Comparison of ENCODE assay signal across 30 mouse cellular contexts in the genomic region with DNA sequence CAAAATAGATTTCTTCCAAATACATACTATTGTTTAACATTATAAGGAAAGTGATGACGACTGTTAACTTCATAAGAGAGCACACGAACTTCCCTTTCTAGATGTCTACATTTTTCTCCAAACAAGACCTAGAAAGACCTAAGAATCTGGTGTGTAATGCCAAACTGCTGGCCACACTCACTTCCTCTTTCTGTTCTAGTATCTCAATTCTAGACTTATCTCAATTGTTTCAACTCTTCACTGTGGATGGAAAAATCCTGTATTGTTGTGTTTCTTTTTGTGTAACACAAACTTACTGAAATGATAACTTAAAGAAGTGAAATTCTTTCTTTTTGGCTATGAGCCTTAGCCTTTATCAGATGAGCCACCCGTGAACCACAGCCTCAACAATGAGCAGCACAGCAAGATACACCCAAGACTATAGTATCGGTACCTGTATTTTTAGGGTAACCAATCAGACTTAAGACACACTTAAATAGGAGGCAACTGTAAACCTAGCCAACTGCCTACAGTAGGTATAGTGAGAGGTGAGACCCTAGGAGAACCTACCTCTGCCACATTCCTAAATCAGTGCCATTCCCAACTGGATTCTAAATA. TPM values are rescaled to one million over a fixed set of nuclear protein-coding genes. Genes with fewer than 3 reads are reported as not detected.
DNase-seq lines count a peak whose midpoint lies in the region; ATAC-seq and TF ChIP-seq lines count a peak whose summit lies in the region.
"Had no signal": no experiment of that assay in that cellular context is flagged by ENCODE, and none has a peak within 500 bp of the region (broad histone marks: within the 10 kb centered on the region; RNA-seq: fewer than 3 reads in every experiment).

No protein-coding gene starts in this region.

- intact Hi-C loops in heart, adult 2 months (cut with DNase I): no loop called here

- no peak for TF ChIP-seq POLR2A in heart, adult 2 months (IDR thresholded peaks at IDR 0.05; ENCODE audit: insufficient read depth, low read depth, low read length)

- H3K4me1 ChIP-seq in G1E (ENCODE audit: insufficient read depth, low read depth, low read length): peaks cover 12% of the 10 kb centered on the region; the same call in 1 of the 2 replicates
- H3K4me1 ChIP-seq in heart, adult 2 months (ENCODE audit: control insufficient read depth, insufficient read depth, low read length): no peaks in the 10 kb centered on the region; the same call in 1 of the 2 replicates
- H3K4me1 ChIP-seq: embryonic facial prominence, embryonic 10.5 days; forebrain, embryonic 15.5 days; hindbrain, embryonic 13.5 days; kidney, embryonic 15.5 days; liver, embryonic 15.5 days; lung, embryonic 15.5 days; midbrain, embryonic 12.5 days; neural tube, embryonic 12.5 days had no signal

- TF ChIP-seq EP300 in heart, adult 2 months (IDR thresholded peaks at IDR 0.05; ENCODE audit: insufficient read depth, low read depth, low read length): no peak

- peak; percentile 22; the same call in 1 of the 2 replicates for ATAC-seq in G1E (ENCODE audit: extremely low read depth, insufficient number of reproducible peaks, low FRiP score, poor library complexity, severe bottlenecking)
- peak; percentile 77 to 81; a peak in 3 of 4 replicates for ATAC-seq in hematopoietic stem cell, adult 5-6 weeks (replicated peaks in 1 of 2; ENCODE audit: insufficient read depth in 1 of 2, low FRiP score in 2 of 2, low TSS enrichment in 1 of 2, low read depth in 1 of 2, poor library complexity in 2 of 2, severe bottlenecking in 2 of 2)
- ATAC-seq: forebrain, embryonic 15.5 days had no signal

- H3K79me2 ChIP-seq in heart, adult 2 months (replicated peaks; ENCODE audit: control insufficient read depth, insufficient read depth, low read length): no peaks in the 10 kb centered on the region

- peaks cover 91% of the 10 kb centered on the region for H3K36me3 ChIP-seq in G1E (replicated peaks)
- H3K36me3 ChIP-seq in splenic B cell, adult 2 months (ENCODE audit: control insufficient read depth, insufficient read depth, low read length, poor library complexity, severe bottlenecking): peaks cover 18% of the 10 kb centered on the region
- H3K36me3 ChIP-seq in heart, adult 2 months (ENCODE audit: control insufficient read depth, insufficient read depth, low read length): peaks cover 4% of the 10 kb centered on the region

- peak; percentile 7 for DNase-seq in lung, postnatal 36 days
- no peak for DNase-seq in lung, postnatal 10 days
- peak; percentile 11 for DNase-seq in G1E (ENCODE audit: low spot score)
- peak; percentile 69 for DNase-seq in splenic B cell, adult 2 months (ENCODE audit: low read depth, low spot score)
- no peak for DNase-seq in heart, adult 2 months
- DNase-seq in adrenal gland, adult 18-20 months (ENCODE audit: low spot score in 2 of 2): no peak
- DNase-seq: cerebellum, adult 8-10 months; cerebellum, postnatal 36 days; gastrocnemius, postnatal 10 days; heart, adult 18-20 months; kidney, adult 11 months; kidney, postnatal 36 days; retina, postnatal 1 day; right cerebral cortex, postnatal 4 days; thymus, postnatal 14 days had no signal

- H3K27me3 ChIP-seq in G1E (ENCODE audit: insufficient read depth, low read length): no peaks in the 10 kb centered on the region
- H3K27me3 ChIP-seq in splenic B cell, adult 2 months (ENCODE audit: control insufficient read depth, insufficient read depth, low read length, poor library complexity, severe bottlenecking): no peaks in the 10 kb centered on the region
- H3K27me3 ChIP-seq in heart, adult 2 months (ENCODE audit: control insufficient read depth, insufficient read depth, low read length): no peaks in the 10 kb centered on the region
- H3K27me3 ChIP-seq: forebrain, embryonic 15.5 days; hindbrain, embryonic 13.5 days; kidney, embryonic 15.5 days; liver, embryonic 15.5 days; lung, embryonic 15.5 days; midbrain, embryonic 12.5 days; neural tube, embryonic 12.5 days had no signal

- no peak overlapping the region for H3K4me3 ChIP-seq in G1E (ENCODE audit: low read depth, low read length)
- H3K4me3 ChIP-seq in heart, adult 2 months: no peak overlapping the region
- H3K4me3 ChIP-seq: embryonic facial prominence, embryonic 10.5 days; forebrain, embryonic 15.5 days; hindbrain, embryonic 13.5 days; kidney, embryonic 15.5 days; liver, embryonic 15.5 days; lung, embryonic 15.5 days; midbrain, embryonic 12.5 days; neural tube, embryonic 12.5 days had no signal

- TF ChIP-seq CTCF in G1E (IDR thresholded peaks at IDR 0.05; ENCODE audit: low read depth, low read length): no peak
- TF ChIP-seq CTCF in heart, adult 2 months (IDR thresholded peaks at IDR 0.05): no peak

- H3K9me3 ChIP-seq in G1E (replicated peaks): no peaks in the 10 kb centered on the region
- H3K9me3 ChIP-seq: embryonic facial prominence, embryonic 10.5 days; forebrain, embryonic 15.5 days; hindbrain, embryonic 13.5 days; kidney, embryonic 15.5 days; liver, embryonic 15.5 days; lung, embryonic 15.5 days; midbrain, embryonic 12.5 days; neural tube, embryonic 12.5 days had no signal

- no peak overlapping the region for H3K9ac ChIP-seq in heart, adult 2 months (ENCODE audit: low read depth, low read length)
- H3K9ac ChIP-seq: forebrain, embryonic 15.5 days; hindbrain, embryonic 13.5 days; kidney, embryonic 15.5 days; liver, embryonic 15.5 days; lung, embryonic 15.5 days; midbrain, embryonic 12.5 days; neural tube, embryonic 12.5 days had no signal

- no peak overlapping the region for H3K27ac ChIP-seq in heart, adult 2 months
- H3K27ac ChIP-seq: embryonic facial prominence, embryonic 10.5 days; forebrain, embryonic 15.5 days; hindbrain, embryonic 13.5 days; kidney, embryonic 15.5 days; liver, embryonic 15.5 days; lung, embryonic 15.5 days; macrophage; midbrain, embryonic 12.5 days; neural tube, embryonic 12.5 days had no signal

- 53% methylated on average over 4 of the region's 4 CpGs for WGBS in heart, adult 2 months

RNA-seq across cellular contexts. Expression of gene Zc2hc1b, which starts 6.4 kb away (rescaled TPM):
- not detected in 2 replicates for total RNA-seq in G1E (2014; fragmentation: Nextera tagmentation)
- total RNA-seq in G1E (2017): not detected in 2 replicates
- polyA plus RNA-seq in G1E (2012): not detected in 2 replicates
- not detected in 2 replicates for total RNA-seq in hematopoietic stem cell, adult 5-6 weeks (2017)
- not detected for total RNA-seq in heart, adult 2 months (2021)
- polyA plus RNA-seq in heart, adult 2 months (2012; rRNA removed): not detected in 2 replicates
- total RNA-seq in adrenal gland, adult 18-20 months (2021): not detected
- total RNA-seq: gastrocnemius, postnatal 10 days; heart, adult 18-20 months; heart, postnatal 25 days; left cerebral cortex, postnatal 25 days had no signal
- polyA plus RNA-seq: C2C12; embryonic facial prominence, embryonic 10.5 days; forebrain, embryonic 15.5 days; heart, embryonic 14.5 days; hindbrain, embryonic 13.5 days; kidney, embryonic 15.5 days; limb, embryonic 14.5 days; liver, embryonic 15.5 days; lung, embryonic 15.5 days; macrophage; midbrain, embryonic 12.5 days; neural tube, embryonic 12.5 days had no signal

RNA-seq across cellular contexts. Expression of gene Ltv1, which starts 8.7 kb away (rescaled TPM):
- total RNA-seq in G1E (2014; fragmentation: Nextera tagmentation) (63.0 and 68.8 TPM in 2 replicates), G1E (2017) (29.6 and 36.7 TPM in 2 replicates)
- polyA plus RNA-seq in G1E (2012): 22.2 and 29.0 TPM in 2 replicates
- 45.2 and 49.2 TPM in 2 replicates for total RNA-seq in hematopoietic stem cell, adult 5-6 weeks (2017)
- 10 to 100 TPM; 22.8 to 22.9 TPM for total RNA-seq in heart, adult 2 months (2021)
- polyA plus RNA-seq in heart, adult 2 months (2012; rRNA removed): 11.5 and 16.8 TPM in 2 replicates
- total RNA-seq in adrenal gland, adult 18-20 months (2021): 10 to 100 TPM; 39.3 to 42.5 TPM

Comparison
In these comparisons a context has a peak if more than half of its experiments do, and no peak if none do; other contexts are left out.
1. DNase-seq: peak in lung, postnatal 36 days (single experiment), G1E (single experiment) and splenic B cell, adult 2 months (single experiment); none in lung, postnatal 10 days (single experiment), heart, adult 2 months (0 of 2) and adrenal gland, adult 18-20 months (0 of 2).